Mouse (Mus musculus): Measurements from ENCODE around the gene Nt5m. TPM values are rescaled to one million over a fixed set of nuclear protein-coding genes. Genes with fewer than 3 reads are reported as not detected.

The Nt5m gene
- total and polyA plus RNA-seq, 3 experiments, result 26.6 to 29.1 TPM; not detected in 1

DNA sequence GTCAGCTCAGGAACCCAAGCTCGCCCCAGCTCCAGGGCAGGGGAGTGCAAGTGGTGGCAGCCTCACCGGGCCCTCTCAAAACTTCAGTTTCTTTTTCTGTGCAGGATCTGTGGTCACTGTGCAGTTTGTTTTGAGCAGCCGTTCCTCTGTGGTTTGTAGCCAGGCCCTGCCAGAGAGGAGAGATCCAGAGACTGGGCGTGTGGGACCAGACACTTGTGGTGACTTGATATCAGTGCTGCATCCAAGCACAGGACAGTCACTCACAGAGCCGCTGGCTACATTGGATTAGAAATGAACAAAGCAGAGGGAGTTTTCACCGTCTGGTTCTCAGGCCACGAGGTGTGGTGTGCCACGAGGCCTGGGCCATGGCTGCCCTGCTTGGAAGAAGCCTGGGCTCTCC, 32.9 kb downstream of the Nt5m start:
- Histone ChIP-seq H3K9ac (ENCODE audit: control insufficient read depth, low read depth, low read length, poor library complexity, severe bottlenecking) (no peak overlapping the region), H3K9me3 (replicated peaks; ENCODE audit: insufficient read depth, low read length) (no peaks in the 10 kb centered on the region), H3K36me3 (ENCODE audit: control insufficient read depth in 1 of 2, insufficient read depth in 2 of 2, low read length in 2 of 2) (no peaks in the 10 kb centered on the region), H3K79me2 (ENCODE audit: control insufficient read depth, insufficient read depth, low read length, poor library complexity) (no peaks in the 10 kb centered on the region), H3K27me3 (ENCODE audit: control insufficient read depth in 1 of 2, insufficient read depth in 2 of 2, low read length in 2 of 2) (no peaks in the 10 kb centered on the region), H3K27ac (ENCODE audit: control insufficient read depth, low read depth, low read length) (no peak overlapping the region), H3K4me3 (ENCODE audit: control insufficient read depth in 1 of 2, insufficient read depth in 1 of 2, low read depth in 2 of 2, low read length in 2 of 2) (no peak overlapping the region), H3K4me1 (ENCODE audit: control insufficient read depth in 1 of 2, insufficient read depth in 2 of 2, low read length in 2 of 2) (no peaks in the 10 kb centered on the region)
- no peak for DNase-seq (ENCODE audit: low read depth, low spot score)
- no peak for TF ChIP-seq USF1 (IDR thresholded peaks at IDR 0.05; ENCODE audit: low read depth, low read length)
- TF ChIP-seq MYB (IDR thresholded peaks at IDR 0.05; ENCODE audit: low read depth, low read length), result no peak
- TF ChIP-seq NELFE (IDR thresholded peaks at IDR 0.05; ENCODE audit: low read depth, low read length), result no peak
- TF ChIP-seq MAFK (IDR thresholded peaks at IDR 0.05; ENCODE audit: borderline replicate concordance, low read depth, low read length), result no peak
- no peak for TF ChIP-seq MAX (IDR thresholded peaks at IDR 0.05; ENCODE audit: low read length)
- no peak for TF ChIP-seq MEF2A (IDR thresholded peaks at IDR 0.05; ENCODE audit: extremely low read depth, insufficient replicate concordance, low read depth, low read length, poor library complexity, severe bottlenecking)
- no peak for TF ChIP-seq USF2 (IDR thresholded peaks at IDR 0.05; ENCODE audit: borderline replicate concordance in 1 of 2, insufficient read depth in 1 of 2, low read depth in 1 of 2, low read length in 2 of 2)

DNA sequence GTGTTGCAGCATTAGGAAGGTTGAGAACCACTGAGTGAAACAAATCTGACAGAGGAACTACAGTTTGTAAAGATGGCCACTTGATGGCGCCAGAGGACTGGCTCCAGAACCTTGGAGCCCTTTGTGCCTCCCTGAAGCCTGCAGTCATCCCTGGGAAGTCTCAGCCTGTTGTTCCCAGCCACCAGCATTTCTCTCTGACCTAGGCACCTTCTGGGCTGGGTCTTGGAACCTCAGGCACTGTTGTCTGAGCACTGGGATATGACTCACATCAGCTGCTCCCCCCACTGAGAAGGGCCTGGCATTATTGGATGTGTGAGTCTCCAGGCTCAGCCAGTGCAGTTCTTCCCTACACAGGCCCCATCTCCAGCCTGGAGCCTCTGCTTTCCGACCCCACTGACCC, 40.8 kb downstream of the Nt5m start:
- Histone ChIP-seq H3K79me2 (ENCODE audit: control insufficient read depth, insufficient read depth, low read length, poor library complexity) (no peaks in the 10 kb centered on the region), H3K27me3 (ENCODE audit: control insufficient read depth in 1 of 2, insufficient read depth in 2 of 2, low read length in 2 of 2) (no peaks in the 10 kb centered on the region), H3K4me3 (ENCODE audit: control insufficient read depth in 1 of 2, insufficient read depth in 1 of 2, low read depth in 2 of 2, low read length in 2 of 2) (no peak overlapping the region), H3K9ac (ENCODE audit: control insufficient read depth, low read depth, low read length, poor library complexity, severe bottlenecking) (no peak overlapping the region), H3K27ac (ENCODE audit: control insufficient read depth, low read depth, low read length) (no peak overlapping the region), H3K4me1 (ENCODE audit: control insufficient read depth in 1 of 2, insufficient read depth in 2 of 2, low read length in 2 of 2) (no peaks in the 10 kb centered on the region), H3K36me3 (ENCODE audit: control insufficient read depth in 1 of 2, insufficient read depth in 2 of 2, low read length in 2 of 2) (no peaks in the 10 kb centered on the region), H3K9me3 (replicated peaks; ENCODE audit: insufficient read depth, low read length) (no peaks in the 10 kb centered on the region)
- TF ChIP-seq MYB (IDR thresholded peaks at IDR 0.05; ENCODE audit: low read depth, low read length), result no peak
- TF ChIP-seq JUND (IDR thresholded peaks at IDR 0.05; ENCODE audit: low read depth, low read length), result no peak
- TF ChIP-seq ZKSCAN1 (IDR thresholded peaks at IDR 0.05; ENCODE audit: low read depth, low read length), result no peak
- TF ChIP-seq SMC3 (IDR thresholded peaks at IDR 0.05; ENCODE audit: low read depth, low read length), result peak; percentile 98
- TF ChIP-seq TAL1 (IDR thresholded peaks at IDR 0.05; ENCODE audit: low read length), result no peak
- TF ChIP-seq ZC3H11A (IDR thresholded peaks at IDR 0.05; ENCODE audit: low read depth, low read length), result peak; percentile 98
- TF ChIP-seq TBP (IDR thresholded peaks at IDR 0.05; ENCODE audit: low read depth, low read length), result no peak
- TF ChIP-seq USF1 (IDR thresholded peaks at IDR 0.05; ENCODE audit: low read depth, low read length), result no peak
- TF ChIP-seq CTCF (IDR thresholded peaks at IDR 0.05 in 2 of 3, conservative IDR thresholded peaks at IDR 0.05 in 1 of 3; ENCODE audit: control insufficient read depth in 1 of 3, insufficient read depth in 1 of 3, low read depth in 2 of 3, low read length in 3 of 3, poor library complexity in 1 of 3, severe bottlenecking in 1 of 3), result peak; percentile 96 to 98 (median 98); a peak in 5 of 6 replicates
- no peak for TF ChIP-seq RCOR1 (IDR thresholded peaks at IDR 0.05; ENCODE audit: low read depth, low read length)
- no peak for TF ChIP-seq MAZ (IDR thresholded peaks at IDR 0.05; ENCODE audit: low read depth, low read length)
- no peak for TF ChIP-seq TCF12 (IDR thresholded peaks at IDR 0.05; ENCODE audit: low read depth, low read length)
- no peak for TF ChIP-seq POLR2AphosphoS5 (IDR thresholded peaks at IDR 0.05; ENCODE audit: borderline replicate concordance, low read depth, low read length)
- TF ChIP-seq NRF1 (IDR thresholded peaks at IDR 0.05; ENCODE audit: insufficient read depth, low read depth, low read length, poor library complexity, severe bottlenecking), result no peak
- TF ChIP-seq MXI1 (IDR thresholded peaks at IDR 0.05; ENCODE audit: low read depth, low read length), result no peak
- 0 out of 2 replicates have a peak, but pooled peaks have one; percentile 29 for TF ChIP-seq SIN3A (IDR thresholded peaks at IDR 0.05; ENCODE audit: low read length)
- no peak for TF ChIP-seq BHLHE40 (IDR thresholded peaks at IDR 0.05; ENCODE audit: borderline replicate concordance, low read depth, low read length)
- TF ChIP-seq NELFE (IDR thresholded peaks at IDR 0.05; ENCODE audit: low read depth, low read length), result no peak
- no peak for TF ChIP-seq CHD1 (IDR thresholded peaks at IDR 0.05; ENCODE audit: low read depth, low read length)
- TF ChIP-seq ELF1 (IDR thresholded peaks at IDR 0.05; ENCODE audit: low read depth, low read length), result no peak
- DNase-seq (ENCODE audit: low read depth, low spot score), result peak; percentile 85

All from MEL (cell line).